Mouse (Mus musculus) ovary, adult 2 months (tissue): Measurements from ENCODE around the gene Tln2. TPM values are rescaled to one million over a fixed set of nuclear protein-coding genes. Genes with fewer than 3 reads are reported as not detected.

ENCODE experiments used
- polyA plus RNA-seq: library from polyadenylated mRNA; depleted of rRNA; stranded (reverse); fragments of >200 nt; gene quantifications from 2 replicates; pipeline ENCODE4 v1.2.3, GENCODE M21; 2012; rRNA removed

Tln2 gene
- 18.5 and 23.2 TPM in 2 replicates for polyA plus RNA-seq

DNA sequence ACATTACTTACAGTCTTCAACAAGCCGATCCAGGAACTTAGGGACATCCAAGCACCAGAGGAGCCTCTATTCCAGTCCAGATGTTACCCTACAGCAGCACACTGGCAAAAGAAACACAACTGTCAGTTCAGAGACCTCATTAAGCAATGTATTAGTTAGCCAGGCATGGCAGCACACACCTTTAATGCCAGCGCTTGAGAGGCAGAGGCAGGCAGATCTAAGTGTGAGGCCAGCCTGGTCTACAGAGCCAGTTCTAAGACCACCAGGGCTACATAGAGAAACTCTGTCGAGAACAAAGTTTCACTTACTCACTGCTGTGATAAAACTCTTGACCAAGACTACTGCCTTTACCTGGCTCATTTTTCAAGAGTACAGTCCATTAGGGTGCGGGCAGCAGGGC is at the start of gene Tln2:
Tln2 (minus strand) TSS at position 101 of the 400 bp plus-strand sequence.

Other genes with a start within 250 kb of the Tln2 start
- 1.8 and 3.4 TPM in 2 replicates for gene C2cd4b, start 199.7 kb upstream of the Tln2 start, polyA plus RNA-seq